Mouse (Mus musculus) lung, embryonic 15.5 days (tissue): ENCODE results near the gene Tex38. TPM values are rescaled to one million over a fixed set of nuclear protein-coding genes. Genes with fewer than 3 reads are reported as not detected.

ENCODE experiments used
- ATAC-seq: fragments of 200-750 bp; cut with Nextera tagmentation; 2 replicates; pipeline ENCODE4 v1.8.0; 2017; ENCODE audit warnings: moderate number of reproducible peaks, borderline replicate concordance; ENCODE audit not compliant: low FRiP score, low TSS enrichment; ENCODE audit errors: extremely low read depth
- H3K27ac ChIP-seq: fragments of 300-500 bp; sonication (generic); 2 replicates; pipeline ENCODE4 v1.5.1; 2015; ENCODE audit warnings: moderate library complexity, mild to moderate bottlenecking, inconsistent platforms
- H3K27me3 ChIP-seq: fragments of 300-500 bp; sonication (generic); 2 replicates; pipeline ENCODE4 v1.6.1; 2015; ENCODE audit warnings: inconsistent platforms
- H3K36me3 ChIP-seq: fragments of 300-500 bp; sonication (generic); 2 replicates; pipeline ENCODE4 v1.6.1; 2015; ENCODE audit warnings: inconsistent platforms
- H3K4me1 ChIP-seq: fragments of 300-500 bp; sonication (generic); 2 replicates; pipeline ENCODE4 v1.6.1; 2015; ENCODE audit warnings: inconsistent platforms
- H3K4me2 ChIP-seq: fragments of 300-500 bp; sonication (generic); 2 replicates; pipeline ENCODE4 v1.6.1; 2015; ENCODE audit warnings: inconsistent platforms, mild to moderate bottlenecking, moderate library complexity
- H3K4me3 ChIP-seq: fragments of 300-500 bp; sonication (generic); 2 replicates; pipeline ENCODE4 v1.5.1; 2015; ENCODE audit warnings: mild to moderate bottlenecking, inconsistent platforms
- H3K9ac ChIP-seq: fragments of 300-500 bp; sonication (generic); 2 replicates; pipeline ENCODE4 v1.6.1; 2015; ENCODE audit warnings: inconsistent platforms
- H3K9me3 ChIP-seq: fragments of 300-500 bp; sonication (generic); 2 replicates; pipeline ENCODE4 v1.6.1; 2016; ENCODE audit warnings: inconsistent platforms
- WGBS: fragments of 180-500 bp; shearing (Covaris S2); methylation state at CpG from one replicate; pipeline ENCODE4 v1.1.7; 2015; 5-methylcytosine and 5-hydroxymethylcytosine counted together
- polyA plus RNA-seq: library from polyadenylated mRNA; unstranded; fragments of >200 nt; fragmentation: Nextera tagmentation; extraction: Ambion mirVana; gene quantifications from 2 replicates; pipeline ENCODE4 v1.2.1, GENCODE M21; 2015

The Tex38 gene
- polyA plus RNA-seq, 1 experiment from 2014 or later, result 0.32 TPM

GRCm38 (mm10) chr4:115733746-115734145, 47.1 kb downstream of the Tex38 start:
- H3K36me3 ChIP-seq, result no peaks in the 10 kb centered on the region
- H3K9me3 ChIP-seq, result no peaks in the 10 kb centered on the region
- ATAC-seq, result no peak
- no peak overlapping the region for H3K9ac ChIP-seq
- H3K4me1 ChIP-seq, result peaks cover 9% of the 10 kb centered on the region
- H3K27ac ChIP-seq, result no peak overlapping the region
- no peak overlapping the region for H3K4me3 ChIP-seq
- H3K27me3 ChIP-seq, result no peaks in the 10 kb centered on the region; the same call in 1 of the 2 replicates
- H3K4me2 ChIP-seq, result no peak overlapping the region
- 60% methylated on average over 5 of the region's 5 CpGs for WGBS

- WGBS, result 60% methylated on average over 3 of the region's 3 CpGs
These were observed 48.5 kb downstream of the Tex38 start for GRCm38 (mm10) chr4:115732223-115732818.

GRCm38 (mm10) chr4:115731588-115732222, 49.1 kb downstream of the Tex38 start:
- Histone ChIP-seq H3K27me3 (no peaks in the 10 kb centered on the region; the same call in 1 of the 2 replicates), H3K36me3 (no peaks in the 10 kb centered on the region), H3K4me1 (0 out of 2 replicates have a peak, but pooled peaks cover 3% of the 10 kb centered on the region), H3K4me3 (no peak overlapping the region), H3K9ac (no peak overlapping the region), H3K27ac (no peak overlapping the region), H3K4me2 (no peak overlapping the region), H3K9me3 (no peaks in the 10 kb centered on the region)
- no peak for ATAC-seq
- 21% methylated on average over 7 of the region's 7 CpGs for WGBS

More at GRCm38 (mm10) chr4:115732223-115732818, 48.5 kb downstream of the Tex38 start:
- Histone ChIP-seq H3K4me1 (0 out of 2 replicates have a peak, but pooled peaks cover 3% of the 10 kb centered on the region), H3K9me3 (no peaks in the 10 kb centered on the region), H3K27ac (no peak overlapping the region), H3K27me3 (no peaks in the 10 kb centered on the region; the same call in 1 of the 2 replicates), H3K9ac (no peak overlapping the region), H3K4me3 (no peak overlapping the region), H3K4me2 (no peak overlapping the region), H3K36me3 (no peaks in the 10 kb centered on the region)
- no peak for ATAC-seq

Other genes starting within 250 kb of the Tex38 start
- gene Cyp4a31, start 217.4 kb downstream of the Tex38 start, polyA plus RNA-seq, result not detected in 2 replicates
- not detected in 2 replicates for gene Cyp4a32, start 180.0 kb downstream of the Tex38 start, polyA plus RNA-seq
- gene Cyp4b1, start 133.3 kb downstream of the Tex38 start, polyA plus RNA-seq, result 18.7 and 23.1 TPM in 2 replicates
- 30.6 and 34.6 TPM in 2 replicates for gene Efcab14, start 43.3 kb downstream of the Tex38 start, polyA plus RNA-seq
- 50.7 and 52.0 TPM in 2 replicates for gene Atpaf1, start 3.8 kb upstream of the Tex38 start, polyA plus RNA-seq
- gene Mob3c, start 47.1 kb upstream of the Tex38 start, polyA plus RNA-seq, result 11.7 and 13.5 TPM in 2 replicates
- gene Mknk1, start 58.2 kb upstream of the Tex38 start, polyA plus RNA-seq, result 23.9 and 28.3 TPM in 2 replicates
- not detected in 2 replicates for gene Kncn, start 103.4 kb upstream of the Tex38 start, polyA plus RNA-seq
- gene 6430628N08Rik, start 109.6 kb upstream of the Tex38 start, polyA plus RNA-seq, result not detected in 2 replicates
- 0.05 TPM in 1 of 2 replicates, not detected in the other for gene Dmbx1, start 158.9 kb upstream of the Tex38 start, polyA plus RNA-seq
- 8.9 and 10.2 TPM in 2 replicates for gene Faah, start 236.9 kb upstream of the Tex38 start, polyA plus RNA-seq